ENCODE assay signal across 8 mouse cellular contexts in the genomic region with DNA sequence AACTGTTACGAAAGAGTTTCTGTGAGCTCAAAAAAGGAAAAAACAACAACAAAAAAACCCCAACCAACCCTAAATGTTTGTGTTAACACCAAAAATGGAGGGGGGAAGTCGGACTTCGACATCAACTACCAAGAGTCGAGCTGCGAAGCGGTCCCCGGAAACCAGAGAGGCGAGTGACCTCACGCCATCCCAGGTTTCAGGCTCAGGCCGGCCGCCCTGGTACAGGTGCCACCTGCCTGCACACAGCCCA. TPM values are rescaled to one million over a fixed set of nuclear protein-coding genes. Genes with fewer than 3 reads are reported as not detected.
DNase-seq lines count a peak whose midpoint lies in the region; ATAC-seq and TF ChIP-seq lines count a peak whose summit lies in the region.

No protein-coding gene starts in this region.

- H3K4me2 ChIP-seq in neural tube, embryonic 11.5 days (ENCODE audit: low read depth): peak overlapping the region; percentile 94
- H3K4me2 ChIP-seq in limb, embryonic 15.5 days: peak overlapping the region; percentile 90
- H3K4me2 ChIP-seq in stomach, embryonic 16.5 days (ENCODE audit: low read depth, low read length): peak overlapping the region; percentile 93

- H3K27ac ChIP-seq in cerebellum, adult 2 months (ENCODE audit: insufficient read depth, low read length): peak overlapping the region; percentile 63
- H3K27ac ChIP-seq in neural tube, embryonic 11.5 days (ENCODE audit: low read depth, low read length): peak overlapping the region; percentile 91; the same call in 1 of the 2 replicates
- H3K27ac ChIP-seq in limb, embryonic 15.5 days: peak overlapping the region; percentile 95
- peak overlapping the region; percentile 98 for H3K27ac ChIP-seq in stomach, embryonic 16.5 days (ENCODE audit: low read length)

- no peaks in the 10 kb centered on the region for H3K9me3 ChIP-seq in neural tube, embryonic 11.5 days (ENCODE audit: control insufficient read depth, low read length)
- no peaks in the 10 kb centered on the region for H3K9me3 ChIP-seq in limb, embryonic 15.5 days
- no peaks in the 10 kb centered on the region for H3K9me3 ChIP-seq in stomach, embryonic 16.5 days (replicated peaks; ENCODE audit: control insufficient read depth, low read length)

- H3K4me1 ChIP-seq in cerebellum, adult 2 months (ENCODE audit: control insufficient read depth, insufficient read depth, low read length): peaks cover 8% of the 10 kb centered on the region
- H3K4me1 ChIP-seq in neural tube, embryonic 11.5 days (ENCODE audit: control insufficient read depth, insufficient read depth, low read length): peaks cover 12% of the 10 kb centered on the region
- peaks cover 40% of the 10 kb centered on the region for H3K4me1 ChIP-seq in limb, embryonic 15.5 days
- H3K4me1 ChIP-seq in stomach, embryonic 16.5 days (ENCODE audit: control insufficient read depth, insufficient read depth, low read length): peaks cover 16% of the 10 kb centered on the region

- H3K27me3 ChIP-seq in cerebellum, adult 2 months (ENCODE audit: control insufficient read depth, insufficient read depth, low read length): no peaks in the 10 kb centered on the region
- H3K27me3 ChIP-seq in neural tube, embryonic 11.5 days (ENCODE audit: control insufficient read depth, insufficient read depth, low read length): no peaks in the 10 kb centered on the region
- no peaks in the 10 kb centered on the region for H3K27me3 ChIP-seq in limb, embryonic 15.5 days
- no peaks in the 10 kb centered on the region for H3K27me3 ChIP-seq in stomach, embryonic 16.5 days (ENCODE audit: control insufficient read depth, insufficient read depth, low read length)

- intact Hi-C loops in left cerebral cortex, postnatal 36 days (cut with DNase I): loop anchor here (1.0 to 5.0 kb wide), 6 partner anchors 12 to 182 kb away; no protein-coding TSS in a partner anchor

- TF ChIP-seq POLR2A in cerebellum, adult 2 months (IDR thresholded peaks at IDR 0.05; ENCODE audit: borderline replicate concordance, insufficient read depth, low read length): no peak

- TF ChIP-seq CTCF in cerebellum, adult 2 months (IDR thresholded peaks at IDR 0.05; ENCODE audit: borderline replicate concordance, insufficient read depth, low read depth, low read length): no peak

- no peak for DNase-seq in cerebellum, adult 2 months
- no peak for DNase-seq in cerebellum, adult 8-10 months
- no peak for DNase-seq in neural tube, embryonic 11.5 days (ENCODE audit: low spot score)
- DNase-seq in neural tube, embryonic 10.5 days (ENCODE audit: extremely low spot score, low spot score): no peak
- DNase-seq in left cerebral cortex, postnatal 36 days (ENCODE audit: low spot score in 2 of 2): no peak
- DNase-seq in spleen, postnatal 14 days (ENCODE audit: low spot score in 2 of 2): no peak

- under 1% methylated on average over 11 of the region's 11 CpGs for WGBS in cerebellum, adult 2 months
- under 1% methylated on average over 11 of the region's 11 CpGs for WGBS in neural tube, embryonic 11.5 days
- under 1% methylated on average over 11 of the region's 11 CpGs for WGBS in limb, embryonic 15.5 days
- under 1% methylated on average over 11 of the region's 11 CpGs for WGBS in stomach, embryonic 16.5 days

- peak overlapping the region; percentile 92 for H3K9ac ChIP-seq in neural tube, embryonic 11.5 days (ENCODE audit: low read length)
- peak overlapping the region; percentile 87 for H3K9ac ChIP-seq in limb, embryonic 15.5 days
- H3K9ac ChIP-seq in stomach, embryonic 16.5 days (ENCODE audit: low read length): peak overlapping the region; percentile 96

- H3K4me3 ChIP-seq in cerebellum, adult 2 months (replicated peaks; ENCODE audit: insufficient read depth, low read depth, low read length): peak overlapping the region; percentile 84
- H3K4me3 ChIP-seq in neural tube, embryonic 11.5 days (ENCODE audit: low read depth, low read length): peak overlapping the region; percentile 93
- peak overlapping the region; percentile 83 for H3K4me3 ChIP-seq in limb, embryonic 15.5 days
- peak overlapping the region; percentile 78 for H3K4me3 ChIP-seq in stomach, embryonic 16.5 days (replicated peaks; ENCODE audit: low read length)

- no peaks in the 10 kb centered on the region for H3K36me3 ChIP-seq in neural tube, embryonic 11.5 days (ENCODE audit: control insufficient read depth, insufficient read depth, low read length)
- H3K36me3 ChIP-seq in limb, embryonic 15.5 days: no peaks in the 10 kb centered on the region
- H3K36me3 ChIP-seq in stomach, embryonic 16.5 days (ENCODE audit: control insufficient read depth, insufficient read depth, low read length): no peaks in the 10 kb centered on the region

- ATAC-seq in neural tube, embryonic 11.5 days (ENCODE audit: insufficient read depth, low FRiP score, low TSS enrichment): no peak
- no peak for ATAC-seq in limb, embryonic 15.5 days (ENCODE audit: insufficient number of reproducible peaks, low FRiP score, low TSS enrichment, low read depth)
- no peak for ATAC-seq in stomach, embryonic 16.5 days (ENCODE audit: insufficient read depth, low FRiP score)

RNA-seq across cellular contexts. Expression of a gene that starts 1.8 kb away (rescaled TPM):
- 60.8 and 68.9 TPM in 2 replicates for polyA plus RNA-seq in cerebellum, adult 2 months (2012; rRNA removed)
- polyA plus RNA-seq in neural tube, embryonic 11.5 days (2014; fragmentation: Nextera tagmentation; extraction: Ambion mirVana): 31.6 and 33.8 TPM in 2 replicates
- polyA plus RNA-seq in limb, embryonic 15.5 days (2015; fragmentation: Nextera tagmentation; extraction: Ambion mirVana): 31.3 and 33.4 TPM in 2 replicates
- polyA plus RNA-seq in stomach, embryonic 16.5 days (2015; fragmentation: Nextera tagmentation; extraction: Ambion mirVana): 29.1 and 30.8 TPM in 2 replicates
- 100 to 1,000 TPM; 168 to 175 TPM for total RNA-seq in left cerebral cortex, postnatal 36 days (2021)

RNA-seq across cellular contexts. Expression of a gene that starts 20.3 kb away (rescaled TPM):
- polyA plus RNA-seq in cerebellum, adult 2 months (2012; rRNA removed): not detected in 2 replicates
- not detected in 2 replicates for polyA plus RNA-seq in neural tube, embryonic 11.5 days (2014; fragmentation: Nextera tagmentation; extraction: Ambion mirVana)
- polyA plus RNA-seq in limb, embryonic 15.5 days (2015; fragmentation: Nextera tagmentation; extraction: Ambion mirVana): not detected in 2 replicates
- polyA plus RNA-seq in stomach, embryonic 16.5 days (2015; fragmentation: Nextera tagmentation; extraction: Ambion mirVana): not detected in 2 replicates
- not detected for total RNA-seq in left cerebral cortex, postnatal 36 days (2021)
